Mouse (Mus musculus): ENCODE data around the gene Col25a1.

Gene Col25a1

GRCm38 (mm10) chr3:130443842-130444627 lies 312.7 kb downstream of the Col25a1 start:
- no peak for DNase-seq (ENCODE audit: low read depth, low spot score)

GRCm38 (mm10) chr3:130449864-130450263 lies 318.6 kb downstream of the Col25a1 start:
- DNase-seq (ENCODE audit: low read depth, low spot score), result no peak

GRCm38 (mm10) chr3:130465371-130465770 lies 334.1 kb downstream of the Col25a1 start:
- no peak for DNase-seq (ENCODE audit: low read depth, low spot score)

- DNase-seq (ENCODE audit: low read depth, low spot score), result no peak
Observed at GRCm38 (mm10) chr3:130473211-130473768, 342.0 kb downstream of the Col25a1 start.

- DNase-seq (ENCODE audit: low read depth, low spot score), result no peak
Observed at GRCm38 (mm10) chr3:130473970-130474369, 342.7 kb downstream of the Col25a1 start.

- no peak for DNase-seq (ENCODE audit: low read depth, low spot score)
Observed at GRCm38 (mm10) chr3:130482513-130482912, 351.2 kb downstream of the Col25a1 start.

GRCm38 (mm10) chr3:130488839-130489238 lies 357.5 kb downstream of the Col25a1 start:
- DNase-seq (ENCODE audit: low read depth, low spot score), result no peak

GRCm38 (mm10) chr3:130494192-130494591 lies 362.9 kb downstream of the Col25a1 start:
- no peak for DNase-seq (ENCODE audit: low read depth, low spot score)

GRCm38 (mm10) chr3:130494665-130495396 lies 363.5 kb downstream of the Col25a1 start:
- no peak for DNase-seq (ENCODE audit: low read depth, low spot score)

GRCm38 (mm10) chr3:130497036-130497435 lies 365.7 kb downstream of the Col25a1 start:
- DNase-seq (ENCODE audit: low read depth, low spot score), result no peak

GRCm38 (mm10) chr3:130501713-130502112 lies 370.4 kb downstream of the Col25a1 start:
- DNase-seq (ENCODE audit: low read depth, low spot score), result no peak

GRCm38 (mm10) chr3:130508330-130508729 lies 377.0 kb downstream of the Col25a1 start:
- DNase-seq (ENCODE audit: low read depth, low spot score), result no peak

GRCm38 (mm10) chr3:130518457-130518879 lies 387.2 kb downstream of the Col25a1 start:
- no peak for DNase-seq (ENCODE audit: low read depth, low spot score)

- no peak for DNase-seq (ENCODE audit: low read depth, low spot score)
Observed at GRCm38 (mm10) chr3:130521834-130522476, 390.7 kb downstream of the Col25a1 start.

- no peak for DNase-seq (ENCODE audit: low read depth, low spot score)
Observed at GRCm38 (mm10) chr3:130523019-130523418, 391.7 kb downstream of the Col25a1 start.

- DNase-seq (ENCODE audit: low read depth, low spot score), result no peak
Observed at GRCm38 (mm10) chr3:130524367-130525137, 393.3 kb downstream of the Col25a1 start.

GRCm38 (mm10) chr3:130535021-130535420 lies 403.7 kb downstream of the Col25a1 start:
- no peak for DNase-seq (ENCODE audit: low read depth, low spot score)

GRCm38 (mm10) chr3:130541541-130541940 lies 410.2 kb downstream of the Col25a1 start:
- no peak for DNase-seq (ENCODE audit: low read depth, low spot score)

- DNase-seq (ENCODE audit: low read depth, low spot score), result no peak
Observed at GRCm38 (mm10) chr3:130545995-130546394, 414.7 kb downstream of the Col25a1 start.

- DNase-seq (ENCODE audit: low read depth, low spot score), result no peak
Observed at GRCm38 (mm10) chr3:130549066-130549465, 417.8 kb downstream of the Col25a1 start.

- no peak for DNase-seq (ENCODE audit: low read depth, low spot score)
Observed at GRCm38 (mm10) chr3:130556263-130556662, 425.0 kb downstream of the Col25a1 start.
